Mouse (Mus musculus) E14TG2a.4 (cell line): ENCODE results near the gene Slc4a4.

Experiments
- CTCF ChIP-seq: conservative IDR thresholded peaks from 2 replicates; pipeline ENCODE4 v1.5.1; 2014; ENCODE audit warnings: low read length
- POU5F1 ChIP-seq: IDR thresholded peaks from 2 replicates; pipeline ENCODE4 v1.6.1; 2014; ENCODE audit warnings: low read length, borderline replicate concordance

DNA sequence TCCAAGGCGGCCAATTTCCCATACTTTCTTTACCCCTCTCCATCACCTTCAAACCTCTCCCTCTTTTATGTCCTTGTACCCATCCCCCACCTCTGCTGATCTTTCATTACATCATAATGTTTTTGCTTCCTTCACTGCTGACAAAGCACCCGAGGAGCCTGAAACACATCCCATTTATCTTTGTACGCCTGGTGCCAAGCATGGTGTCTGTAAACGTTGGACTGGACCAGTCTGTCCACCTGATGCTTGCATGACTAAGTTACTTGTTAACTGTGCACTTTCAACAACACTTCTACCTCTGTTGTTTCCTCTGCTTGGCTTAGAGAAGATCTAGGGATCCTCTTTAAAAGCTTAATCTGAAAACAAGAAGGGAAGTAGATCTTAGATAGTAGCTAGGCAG is 180.5 kb downstream of the Slc4a4 start:
- TF ChIP-seq CTCF = no peak
- no peak for TF ChIP-seq POU5F1
